Comparison of ENCODE assay signal across 14 mouse cellular contexts in the genomic region with DNA sequence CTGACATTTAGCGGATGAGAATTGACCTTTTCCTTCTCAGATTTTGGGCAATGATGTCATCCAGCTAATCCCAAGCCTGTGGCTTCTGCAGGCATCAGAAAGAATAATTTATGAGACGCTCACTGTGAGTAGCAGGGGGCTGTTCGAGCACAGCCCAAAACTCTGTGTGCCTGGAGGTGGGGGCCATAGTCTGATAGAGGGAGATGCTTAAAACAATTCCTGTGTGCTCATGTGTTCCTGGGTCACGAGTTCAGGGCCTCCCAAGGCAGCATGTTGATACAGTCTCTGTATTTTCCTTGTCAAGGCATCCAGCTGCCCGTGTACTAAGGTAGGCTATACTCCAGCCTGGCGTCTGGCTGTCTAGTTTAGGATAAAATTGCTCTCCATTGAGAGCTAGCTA.
"Had no signal": no experiment of that assay in that cellular context is flagged by ENCODE, and none has a peak within 500 bp of the region (broad histone marks: within the 10 kb centered on the region; RNA-seq: fewer than 3 reads in every experiment).

No protein-coding gene starts in this region.

- DNase-seq: kidney, adult 11 months; kidney, adult 9 months; kidney, postnatal 4 days; left cerebral cortex, postnatal 4 days; lung, embryonic 14.5 days; lung, postnatal 10 days; lung, postnatal 4 days; right cerebral cortex, postnatal 25 days; thymus, postnatal 36 days had no signal

- H3K27ac ChIP-seq: kidney, postnatal 0 days; layer of hippocampus, adult 2 months; limb, embryonic 15.5 days; liver, embryonic 12.5 days had no signal

- H3K4me1 ChIP-seq: megakaryocyte, embryonic 14.5 days had no signal

- H3K4me2 ChIP-seq: limb, embryonic 15.5 days; liver, embryonic 12.5 days; lung, embryonic 14.5 days had no signal

- H3K9ac ChIP-seq: limb, embryonic 15.5 days; liver, embryonic 12.5 days; lung, embryonic 14.5 days had no signal

- H3K4me3 ChIP-seq: layer of hippocampus, adult 2 months; limb, embryonic 15.5 days; liver, embryonic 12.5 days; megakaryocyte, embryonic 14.5 days had no signal

- H3K36me3 ChIP-seq: limb, embryonic 15.5 days; liver, embryonic 12.5 days had no signal

- ATAC-seq: liver, embryonic 12.5 days had no signal

- H3K27me3 ChIP-seq: limb, embryonic 15.5 days had no signal

- H3K9me3 ChIP-seq: limb, embryonic 15.5 days; liver, embryonic 12.5 days; megakaryocyte, embryonic 14.5 days had no signal
